In genomic region chr2:26108237-26108636, GRCm38 (mm10) we compare ENCODE assay signal across 24 mouse cellular contexts. TPM values are rescaled to one million over a fixed set of nuclear protein-coding genes. Genes with fewer than 3 reads are reported as not detected.
DNase-seq lines count a peak whose midpoint lies in the region; ATAC-seq lines count a peak whose summit lies in the region.
"Had no signal": no experiment of that assay in that cellular context is flagged by ENCODE, and none has a peak within 500 bp of the region (broad histone marks: within the 10 kb centered on the region; RNA-seq: fewer than 3 reads in every experiment).

No protein-coding gene starts in this region.

- H3K9ac ChIP-seq in neural tube, embryonic 13.5 days: no peak overlapping the region
- H3K9ac ChIP-seq in neural tube, embryonic 15.5 days (replicated peaks): no peak overlapping the region
- H3K9ac ChIP-seq: embryonic facial prominence, embryonic 12.5 days; embryonic facial prominence, embryonic 15.5 days; forebrain, embryonic 15.5 days; heart, embryonic 13.5 days; hindbrain, embryonic 15.5 days; intestine, embryonic 15.5 days; kidney, embryonic 15.5 days had no signal

- H3K27me3 ChIP-seq in neural tube, embryonic 13.5 days: no peaks in the 10 kb centered on the region
- H3K27me3 ChIP-seq in neural tube, embryonic 15.5 days (replicated peaks): no peaks in the 10 kb centered on the region
- H3K27me3 ChIP-seq: embryonic facial prominence, embryonic 12.5 days; embryonic facial prominence, embryonic 15.5 days; forebrain, embryonic 15.5 days; hindbrain, embryonic 15.5 days; intestine, embryonic 15.5 days; kidney, embryonic 15.5 days had no signal

- peak; percentile 62 for DNase-seq in cerebellum, adult 11-12 months
- no peak for DNase-seq in cerebellum, adult 9-10 months
- DNase-seq in gastrocnemius, adult 18-20 months (ENCODE audit: low spot score): peak; percentile 37
- DNase-seq in gastrocnemius, postnatal 10 days: no peak
- DNase-seq in kidney, postnatal 36 days: no peak
- DNase-seq: adrenal gland, adult 2 months; adrenal gland, postnatal 36 days; gastrocnemius, postnatal 36 days; heart, adult 2 months; heart, postnatal 14 days; heart, postnatal 4 days; kidney, adult 11 months; kidney, adult 8-10 months had no signal

- H3K36me3 ChIP-seq in neural tube, embryonic 13.5 days: no peaks in the 10 kb centered on the region
- H3K36me3 ChIP-seq in neural tube, embryonic 15.5 days: no peaks in the 10 kb centered on the region
- H3K36me3 ChIP-seq: embryonic facial prominence, embryonic 12.5 days; embryonic facial prominence, embryonic 15.5 days; forebrain, embryonic 15.5 days; heart, embryonic 10.5 days; heart, embryonic 13.5 days; hindbrain, embryonic 15.5 days; intestine, embryonic 15.5 days; kidney, embryonic 15.5 days had no signal

- H3K27ac ChIP-seq in neural tube, embryonic 13.5 days (replicated peaks): peak overlapping the region; percentile 46; the same call in 1 of the 2 replicates
- no peak overlapping the region for H3K27ac ChIP-seq in neural tube, embryonic 15.5 days (replicated peaks)
- H3K27ac ChIP-seq: embryonic facial prominence, embryonic 12.5 days; embryonic facial prominence, embryonic 15.5 days; forebrain, embryonic 15.5 days; heart, adult 2 months; heart, embryonic 10.5 days; heart, embryonic 13.5 days; hindbrain, embryonic 15.5 days; intestine, embryonic 15.5 days; kidney, embryonic 15.5 days had no signal

- no peak overlapping the region for H3K4me3 ChIP-seq in neural tube, embryonic 13.5 days
- no peak overlapping the region for H3K4me3 ChIP-seq in neural tube, embryonic 15.5 days (replicated peaks)
- H3K4me3 ChIP-seq: embryonic facial prominence, embryonic 12.5 days; embryonic facial prominence, embryonic 15.5 days; forebrain, embryonic 15.5 days; heart, adult 2 months; heart, embryonic 10.5 days; heart, embryonic 13.5 days; hindbrain, embryonic 15.5 days; intestine, embryonic 15.5 days; kidney, embryonic 15.5 days had no signal

- peaks cover 16% of the 10 kb centered on the region for H3K4me1 ChIP-seq in neural tube, embryonic 13.5 days (replicated peaks)
- peaks cover 15% of the 10 kb centered on the region for H3K4me1 ChIP-seq in neural tube, embryonic 15.5 days
- H3K4me1 ChIP-seq: embryonic facial prominence, embryonic 12.5 days; embryonic facial prominence, embryonic 15.5 days; forebrain, embryonic 15.5 days; intestine, embryonic 15.5 days; kidney, embryonic 15.5 days had no signal

- H3K4me2 ChIP-seq in neural tube, embryonic 13.5 days: no peak overlapping the region
- no peak overlapping the region for H3K4me2 ChIP-seq in neural tube, embryonic 15.5 days
- H3K4me2 ChIP-seq: embryonic facial prominence, embryonic 12.5 days; embryonic facial prominence, embryonic 15.5 days; forebrain, embryonic 15.5 days; heart, embryonic 13.5 days; hindbrain, embryonic 15.5 days; intestine, embryonic 15.5 days; kidney, embryonic 15.5 days had no signal

- peak; percentile 50; the same call in 1 of the 2 replicates for ATAC-seq in neural tube, embryonic 13.5 days (ENCODE audit: low read depth)
- ATAC-seq in neural tube, embryonic 15.5 days (ENCODE audit: low FRiP score): no peak
- ATAC-seq: CD4-positive, CD25-positive, alpha-beta regulatory T cell, adult 4 months; forebrain, embryonic 15.5 days; intestine, embryonic 15.5 days had no signal

- H3K9me3 ChIP-seq in neural tube, embryonic 13.5 days: no peaks in the 10 kb centered on the region
- no peaks in the 10 kb centered on the region for H3K9me3 ChIP-seq in neural tube, embryonic 15.5 days (replicated peaks)
- H3K9me3 ChIP-seq: embryonic facial prominence, embryonic 12.5 days; embryonic facial prominence, embryonic 15.5 days; forebrain, embryonic 15.5 days; heart, embryonic 10.5 days; heart, embryonic 13.5 days; hindbrain, embryonic 15.5 days; intestine, embryonic 15.5 days; kidney, embryonic 15.5 days had no signal

- WGBS in neural tube, embryonic 13.5 days: 71% methylated on average over 6 of the region's 6 CpGs
- WGBS in neural tube, embryonic 15.5 days: 56% methylated on average over 6 of the region's 6 CpGs

RNA-seq across cellular contexts. Expression of gene Nacc2, which starts 14.8 kb away (rescaled TPM):
- total RNA-seq in gastrocnemius, adult 18-20 months (2021): 10 to 100 TPM; 23.4 to 24.5 TPM
- 10 to 100 TPM; 13.4 to 14.5 TPM for total RNA-seq in gastrocnemius, postnatal 10 days (2021)
- 18.0 and 19.2 TPM in 2 replicates for polyA plus RNA-seq in neural tube, embryonic 13.5 days (2015; fragmentation: Nextera tagmentation; extraction: Ambion mirVana)
- polyA plus RNA-seq in neural tube, embryonic 15.5 days (2015; fragmentation: Nextera tagmentation; extraction: Ambion mirVana): 22.9 and 23.6 TPM in 2 replicates

Comparison
In these comparisons a context has a peak if more than half of its experiments do, and no peak if none do; other contexts are left out.
1. DNase-seq: peak in cerebellum, adult 11-12 months (single experiment) and gastrocnemius, adult 18-20 months (single experiment); none in cerebellum, adult 9-10 months (single experiment), gastrocnemius, postnatal 10 days (single experiment) and kidney, postnatal 36 days (0 of 2).